Mouse (Mus musculus): ENCODE results near the gene Gsto2.

The Gsto2 gene

DNA sequence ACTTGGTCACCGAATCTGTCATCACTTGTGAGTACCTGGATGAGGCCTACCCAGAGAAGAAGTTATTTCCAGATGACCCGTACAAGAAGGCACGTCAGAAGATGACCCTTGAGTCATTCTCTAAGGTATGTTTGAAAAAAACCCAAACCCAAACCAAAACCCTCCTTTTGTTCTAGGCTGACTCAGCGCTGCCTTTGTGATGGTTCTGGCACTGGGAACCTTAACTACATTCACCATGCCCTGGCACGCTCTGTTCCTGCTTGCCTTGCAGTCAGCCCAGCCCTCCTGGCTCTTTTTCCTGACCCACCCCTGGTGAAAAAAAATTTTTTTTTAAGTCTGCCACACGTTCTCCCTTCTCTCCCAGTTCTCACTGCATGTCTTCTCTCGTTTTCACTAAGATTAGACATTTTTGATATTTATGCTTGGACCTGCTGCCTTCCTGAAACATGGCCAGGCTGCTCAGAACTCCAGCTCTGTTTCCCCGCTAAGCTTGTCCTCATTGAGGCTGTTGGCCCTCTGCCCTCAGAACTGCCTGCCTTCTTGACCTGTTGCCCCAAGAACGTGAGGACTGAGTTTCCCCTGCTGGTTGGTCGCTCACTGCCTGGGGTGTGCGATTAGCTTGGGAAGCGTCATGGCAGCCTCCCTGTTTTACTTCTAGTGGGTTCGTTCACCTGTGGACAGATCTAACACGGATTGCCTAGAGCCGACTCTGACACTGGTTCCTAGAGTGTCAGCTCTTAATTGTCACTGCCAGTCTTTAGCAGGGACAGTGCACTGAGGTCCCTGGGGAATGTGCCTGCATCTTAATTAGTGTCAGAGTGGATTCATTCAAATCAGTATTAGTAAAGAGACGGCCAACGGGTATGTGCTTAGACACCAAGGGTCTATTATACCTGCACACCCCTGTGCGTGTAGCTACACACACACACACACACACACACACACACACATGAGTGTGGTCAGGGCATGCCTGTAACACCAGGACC is 7.1 kb upstream of the Gsto2 start:
- no peak for DNase-seq (ENCODE audit: extremely low spot score, low spot score)

- DNase-seq (ENCODE audit: extremely low spot score, low spot score): no peak
Observed at GRCm38 (mm10) chr19:47859180-47859579, 6.2 kb upstream of the Gsto2 start.

DNA sequence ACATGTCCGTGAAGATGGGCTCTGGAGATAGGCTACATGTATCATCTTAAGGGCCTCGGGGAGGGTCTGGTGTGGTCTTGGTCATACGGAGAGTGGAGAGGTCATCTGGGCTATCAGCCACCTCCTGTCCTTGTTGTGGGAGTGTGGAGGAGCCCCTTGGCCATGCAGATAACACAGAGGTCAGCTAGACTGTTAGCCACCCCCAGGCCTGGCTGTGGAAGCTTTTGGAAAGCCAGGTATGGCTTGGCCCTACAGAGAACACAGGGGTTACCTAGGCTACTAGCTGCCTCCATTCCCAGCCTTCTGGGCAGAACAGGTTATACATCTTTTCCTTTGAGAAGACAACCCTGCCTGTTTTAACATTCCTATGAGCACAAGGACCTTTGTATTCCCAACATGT is 2.8 kb upstream of the Gsto2 start:
- no peak for DNase-seq (ENCODE audit: extremely low spot score, low spot score)

DNA sequence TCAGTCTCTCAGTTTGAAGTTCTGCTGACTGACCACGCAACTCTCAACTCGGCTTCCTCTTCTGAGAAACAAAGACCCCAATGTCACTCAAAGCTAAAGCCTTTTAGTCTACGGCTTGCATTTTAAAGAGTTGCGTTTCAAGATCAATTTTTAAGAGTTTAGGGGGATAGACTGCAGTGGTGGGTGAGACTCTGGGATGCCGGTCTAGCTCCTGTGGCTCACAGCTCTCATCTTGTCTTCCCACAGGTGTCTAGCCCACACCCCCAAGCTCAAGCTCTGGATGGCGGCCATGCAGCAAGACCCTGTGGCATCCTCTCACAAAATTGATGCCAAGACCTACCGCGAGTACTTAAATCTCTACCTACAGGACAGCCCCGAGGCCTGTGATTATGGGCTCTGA is 1.3 kb upstream of the Gsto2 start:
- DNase-seq (ENCODE audit: extremely low spot score, low spot score): no peak

DNA sequence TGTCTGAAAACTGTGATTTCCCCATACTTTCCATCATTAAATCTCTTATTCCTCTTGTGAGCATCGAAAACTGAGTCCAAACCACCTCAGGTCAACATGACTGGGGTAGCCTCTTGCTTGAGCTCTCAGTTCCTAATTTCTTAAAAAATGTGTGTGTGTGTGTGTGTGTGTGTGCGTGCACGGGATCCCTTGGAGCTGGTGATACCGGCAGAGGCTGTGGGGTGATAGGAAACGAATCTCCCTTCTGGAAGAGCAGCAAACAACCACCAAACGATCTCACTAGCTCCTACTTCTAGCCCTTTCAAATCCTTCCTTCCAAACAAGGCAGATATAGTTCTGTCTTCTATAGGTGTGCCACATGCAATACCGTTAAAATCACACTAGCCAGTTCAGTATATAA is 613 bp upstream of the Gsto2 start:
- no peak for DNase-seq (ENCODE audit: extremely low spot score, low spot score)

DNA sequence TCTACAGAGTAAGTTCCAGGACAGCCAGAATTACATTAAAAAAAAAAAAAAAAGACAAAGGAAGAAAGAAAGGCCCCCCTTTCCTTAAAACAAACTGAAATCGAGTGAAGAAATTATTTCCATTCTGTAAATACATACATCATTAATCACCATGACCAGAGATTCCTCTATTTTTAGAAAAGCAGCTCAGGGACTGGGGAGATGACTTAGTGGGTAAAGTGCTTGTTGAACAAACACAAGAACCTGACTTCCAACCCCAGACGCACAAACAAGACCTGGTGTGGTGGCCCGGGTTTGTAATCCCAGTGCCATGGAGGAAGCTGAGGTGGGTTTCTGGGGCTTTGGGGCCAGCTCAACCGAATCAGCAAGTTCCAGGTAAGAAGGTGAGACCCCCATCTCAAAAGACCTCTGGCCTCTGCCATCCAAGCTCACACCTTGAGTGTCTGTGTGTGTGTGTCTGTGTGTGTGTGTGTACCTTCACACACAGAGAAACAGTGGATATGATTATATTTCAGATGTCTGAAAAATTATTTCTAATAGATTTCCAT is 2.4 kb downstream of the Gsto2 start:
- DNase-seq (ENCODE audit: extremely low spot score, low spot score): no peak

DNA sequence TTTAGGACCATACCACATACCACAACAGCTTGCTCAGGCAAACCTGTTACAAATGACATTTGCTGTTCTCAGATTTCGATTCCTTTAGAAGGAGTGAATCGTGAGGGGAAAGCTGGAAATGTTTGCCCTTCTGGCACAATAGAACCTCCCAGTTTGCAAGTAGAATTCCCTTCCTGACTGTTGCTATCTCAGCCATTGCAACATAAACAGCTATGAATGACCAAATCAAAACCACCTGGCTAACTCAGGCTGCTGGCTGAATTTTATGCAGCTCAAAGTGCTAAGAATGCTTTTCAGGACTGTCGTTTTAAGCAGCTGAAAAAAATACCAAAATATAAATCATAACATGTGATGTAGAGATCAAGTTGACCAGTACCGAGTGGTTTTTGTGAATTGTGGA is 3.6 kb downstream of the Gsto2 start:
- no peak for DNase-seq (ENCODE audit: extremely low spot score, low spot score)

DNA sequence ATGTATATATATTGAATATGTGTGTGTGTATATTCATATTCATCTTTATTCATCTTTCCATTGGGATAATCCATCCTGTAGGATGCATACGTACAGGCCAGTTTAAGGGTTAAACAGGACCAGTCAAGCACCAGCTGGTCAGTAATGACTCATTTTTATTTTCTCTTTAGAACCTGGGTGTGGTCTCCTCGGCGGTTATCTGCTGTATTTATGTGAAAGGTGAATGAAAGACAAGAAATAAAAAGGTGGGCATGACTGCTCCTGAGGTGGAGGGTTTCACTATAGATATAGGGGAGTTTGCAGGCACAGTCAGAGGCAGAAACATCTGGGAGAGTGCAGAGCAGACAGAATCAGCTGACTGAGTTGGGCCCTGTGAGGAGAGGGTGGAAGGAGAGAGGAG is 4.2 kb downstream of the Gsto2 start:
- no peak for DNase-seq (ENCODE audit: extremely low spot score, low spot score)

DNA sequence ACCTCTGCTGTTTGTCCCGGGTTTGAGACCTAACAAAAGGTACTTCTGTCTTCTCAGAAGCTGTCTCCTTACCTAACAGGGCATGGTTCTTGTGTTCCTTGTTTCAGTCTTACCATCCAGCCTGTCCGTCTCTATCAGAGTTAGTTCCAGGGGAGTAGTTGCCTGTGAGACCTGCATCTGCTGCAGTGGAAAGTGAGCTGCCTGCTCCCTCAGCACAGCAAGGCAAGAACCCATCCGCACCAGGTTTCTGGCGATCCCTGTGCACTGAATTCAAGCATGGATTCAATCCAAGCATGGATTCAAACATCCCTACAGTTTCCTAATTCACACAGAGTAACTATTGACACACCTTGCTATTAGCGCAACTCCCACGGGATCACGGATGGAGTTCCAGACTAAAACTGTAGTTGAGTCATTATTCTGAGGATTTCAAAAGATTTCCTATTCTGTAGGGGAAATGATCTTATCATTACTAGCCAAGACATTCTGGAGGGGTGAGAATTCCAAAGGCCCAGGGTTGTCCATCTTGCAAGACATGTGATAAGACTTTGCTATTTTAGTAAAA is 4.8 kb downstream of the Gsto2 start:
- no peak for DNase-seq (ENCODE audit: extremely low spot score, low spot score)

DNA sequence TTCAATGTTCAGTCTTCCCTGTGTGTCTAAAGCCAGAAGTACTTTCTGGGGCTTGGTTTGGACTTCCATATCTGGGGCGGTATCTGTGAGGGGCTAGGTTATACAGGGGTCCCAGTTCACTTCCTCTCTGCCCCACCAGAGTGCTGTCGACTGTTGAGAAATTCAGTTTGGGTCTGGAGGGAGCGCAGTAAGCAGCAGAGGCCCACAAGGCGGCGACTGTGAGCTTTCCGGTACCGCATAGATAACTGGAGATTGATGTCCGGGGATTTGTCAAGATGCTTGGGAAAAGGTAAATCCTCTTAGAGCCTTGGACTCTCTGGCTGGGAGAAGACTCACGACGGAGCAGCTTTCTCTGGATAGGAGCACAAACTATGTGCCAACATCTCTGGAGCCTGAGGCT is 6.2 kb downstream of the Gsto2 start:
- no peak for DNase-seq (ENCODE audit: extremely low spot score, low spot score)

- DNase-seq (ENCODE audit: extremely low spot score, low spot score): no peak
Observed at GRCm38 (mm10) chr19:47876252-47876651, 10.9 kb downstream of the Gsto2 start.

GRCm38 (mm10) chr19:47881538-47881937 is 16.2 kb downstream of the Gsto2 start:
- DNase-seq (ENCODE audit: extremely low spot score, low spot score): no peak

DNA sequence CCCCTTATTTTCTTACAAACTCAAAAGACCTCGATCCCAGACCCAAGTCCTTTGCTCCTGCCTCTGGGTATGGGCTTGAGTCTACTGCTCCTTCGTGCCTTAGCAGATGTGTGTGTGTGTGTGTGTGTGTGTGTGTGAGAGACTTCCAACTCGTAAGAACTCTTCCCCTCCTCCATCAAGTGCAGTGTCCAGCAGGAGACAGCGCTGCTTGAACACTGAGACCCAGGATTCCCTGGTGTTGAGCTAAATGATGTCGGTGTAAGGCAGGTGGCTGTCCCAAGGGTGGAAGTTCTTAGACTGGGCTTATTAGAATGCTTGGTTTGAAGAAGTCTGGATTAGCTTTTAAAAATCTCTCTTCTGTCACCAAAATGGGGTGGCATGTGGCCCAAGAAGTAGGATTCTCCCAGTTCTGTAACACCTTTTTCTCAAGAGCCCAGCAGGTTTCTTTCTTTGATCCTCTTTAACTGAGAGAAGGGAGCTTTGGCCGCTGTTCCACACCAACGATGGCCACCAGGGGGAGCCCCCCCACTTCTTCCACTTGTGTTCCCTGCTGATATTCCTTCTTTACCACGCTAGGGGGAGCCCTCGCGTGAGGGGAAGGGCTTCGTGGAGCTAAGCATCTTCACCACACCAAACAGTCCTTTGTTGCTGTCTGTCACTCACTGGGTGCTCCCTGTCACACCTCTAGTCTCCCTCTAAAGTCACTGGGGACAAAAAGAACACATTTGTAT is 17.0 kb downstream of the Gsto2 start:
- peak; percentile 95 for DNase-seq (ENCODE audit: extremely low spot score, low spot score)

DNA sequence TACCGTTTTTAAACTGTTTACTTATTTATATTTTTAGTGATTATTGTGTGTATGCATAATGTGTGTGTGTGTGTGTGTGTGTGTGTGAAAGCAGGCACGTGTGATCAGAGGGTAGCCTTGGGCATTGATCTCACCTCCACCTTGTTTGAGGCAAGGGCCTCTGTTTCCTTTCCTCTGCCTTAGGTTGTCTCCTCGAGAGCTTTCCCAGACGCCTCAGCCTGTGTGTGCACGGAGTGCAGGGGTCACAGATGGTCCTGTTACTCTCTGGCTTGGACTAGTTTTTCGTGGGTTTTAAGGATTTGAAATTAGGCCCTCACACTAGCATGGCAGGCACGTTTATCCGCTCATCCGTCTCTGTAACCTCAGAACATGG is 17.5 kb downstream of the Gsto2 start:
- DNase-seq (ENCODE audit: extremely low spot score, low spot score): no peak

DNA sequence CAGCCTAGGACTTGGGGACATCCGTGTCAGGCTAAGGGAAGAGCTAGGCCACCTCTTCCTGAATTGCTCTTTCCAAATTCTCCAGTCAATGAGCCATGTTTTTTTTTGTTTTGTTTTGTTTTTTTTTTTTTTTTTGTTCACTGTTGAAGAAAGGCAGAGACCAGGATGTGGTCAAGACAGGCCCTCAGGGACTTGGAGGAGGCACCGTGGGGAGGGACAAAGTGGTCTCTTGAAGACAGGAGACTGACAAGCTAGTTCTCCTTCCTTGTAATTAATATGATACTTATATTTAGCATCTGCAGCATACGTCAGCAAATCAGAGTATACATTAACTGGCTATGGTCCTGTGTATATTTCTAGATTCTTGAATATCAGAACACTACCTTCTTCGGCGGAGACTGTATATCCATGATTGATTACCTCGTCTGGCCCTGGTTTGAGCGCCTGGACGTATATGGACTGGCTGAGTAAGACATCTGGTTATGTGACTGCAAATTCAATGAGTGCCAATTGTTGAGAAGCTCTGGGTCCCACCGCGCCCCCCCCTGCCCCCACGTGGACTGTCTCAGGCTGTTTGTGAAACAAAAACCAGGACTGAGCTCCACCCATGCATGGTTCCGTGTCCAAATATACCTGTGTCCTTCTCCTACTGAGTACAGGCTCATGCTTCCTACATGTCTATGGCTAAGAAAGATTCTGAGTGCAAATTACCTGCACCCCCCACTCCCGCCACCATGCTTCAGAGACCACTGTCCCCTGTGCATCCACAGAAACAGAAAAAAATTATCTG is 19.2 kb downstream of the Gsto2 start:
- no peak for DNase-seq (ENCODE audit: extremely low spot score, low spot score)

- no peak for DNase-seq (ENCODE audit: extremely low spot score, low spot score)
Observed at GRCm38 (mm10) chr19:47885191-47885743, 19.9 kb downstream of the Gsto2 start.

- DNase-seq (ENCODE audit: extremely low spot score, low spot score): no peak
Observed at GRCm38 (mm10) chr19:47885886-47886285, 20.6 kb downstream of the Gsto2 start.

- no peak for DNase-seq (ENCODE audit: extremely low spot score, low spot score)
Observed at GRCm38 (mm10) chr19:47886617-47887016, 21.3 kb downstream of the Gsto2 start.

GRCm38 (mm10) chr19:47887417-47887816 is 22.1 kb downstream of the Gsto2 start:
- DNase-seq (ENCODE audit: extremely low spot score, low spot score): no peak

DNA sequence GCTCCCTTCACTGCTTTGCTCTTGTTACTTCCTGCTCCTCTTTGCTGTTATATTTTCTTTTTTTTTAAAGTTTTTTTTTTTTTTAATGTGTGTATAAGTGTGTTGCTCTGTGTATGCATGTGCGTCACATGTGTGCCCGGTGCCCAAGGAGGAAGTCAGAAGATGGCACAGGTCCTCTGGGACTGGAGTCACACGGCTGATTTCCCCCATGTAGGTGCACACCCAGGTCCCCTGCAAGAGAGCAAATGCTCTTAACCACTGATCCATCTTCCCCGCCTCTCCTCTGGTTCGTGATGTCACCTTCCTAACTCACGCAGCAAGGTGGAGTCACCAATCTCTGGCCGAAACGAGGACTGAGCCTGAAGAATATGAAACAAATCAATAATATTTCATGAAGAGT is 22.7 kb downstream of the Gsto2 start:
- no peak for DNase-seq (ENCODE audit: extremely low spot score, low spot score)
